Mouse (Mus musculus) urinary bladder, postnatal 10 days (tissue): ENCODE measurements around the gene Lin28b.
A peak's percentile ranks its signal among the peaks of the same experiment; 100 is the strongest.

Experiments
- DNase-seq: peaks from one replicate; pipeline ENCODE4 v3.0.0; 2022; ENCODE audit warnings: low spot score

The Lin28b gene

DNA sequence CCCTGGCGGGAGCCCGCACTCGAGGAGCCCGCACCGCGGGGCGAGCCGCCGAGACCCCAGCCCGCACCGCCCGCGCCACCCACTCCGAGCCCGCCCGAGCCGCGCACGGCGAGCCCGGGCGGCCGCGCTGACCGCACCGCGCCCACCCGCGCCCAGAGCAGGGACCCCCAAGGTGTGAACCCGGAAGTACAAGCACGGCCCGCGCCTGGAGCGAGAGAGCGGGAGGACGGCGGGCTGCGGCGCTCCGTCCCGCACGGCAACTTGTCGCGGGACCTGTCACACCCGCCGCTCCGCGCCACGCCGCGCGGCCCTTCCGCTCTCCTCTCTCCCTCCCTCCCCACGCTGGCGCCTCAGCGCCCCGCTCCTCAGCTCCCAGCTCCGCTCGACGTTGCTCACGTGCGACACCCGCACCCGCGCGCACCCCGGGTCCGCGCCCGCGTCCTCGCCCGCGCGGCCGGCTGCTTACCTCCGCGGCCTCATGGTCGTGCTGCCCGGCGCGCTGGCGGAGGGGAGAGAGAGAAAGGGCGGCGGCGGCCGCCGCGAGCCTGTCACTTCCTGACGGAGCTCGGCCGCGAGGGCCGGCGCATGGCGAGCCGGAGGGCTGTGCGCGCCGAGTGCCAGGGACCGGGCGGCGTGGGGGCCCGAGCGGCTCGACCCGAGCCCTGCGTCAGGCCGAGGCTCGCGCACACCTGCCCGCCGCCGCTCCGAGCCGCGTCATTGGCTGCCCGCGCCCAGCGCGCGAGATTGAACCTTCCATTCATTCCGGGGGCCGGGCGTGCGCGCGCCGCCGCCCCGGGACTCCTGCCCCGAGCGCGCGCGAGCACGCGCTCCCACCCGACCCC lies at the start of gene Lin28b:
Lin28b (minus strand) TSS at position 635 of the 842 bp plus-strand sequence.
- DNase-seq: peak; percentile 9

DNA sequence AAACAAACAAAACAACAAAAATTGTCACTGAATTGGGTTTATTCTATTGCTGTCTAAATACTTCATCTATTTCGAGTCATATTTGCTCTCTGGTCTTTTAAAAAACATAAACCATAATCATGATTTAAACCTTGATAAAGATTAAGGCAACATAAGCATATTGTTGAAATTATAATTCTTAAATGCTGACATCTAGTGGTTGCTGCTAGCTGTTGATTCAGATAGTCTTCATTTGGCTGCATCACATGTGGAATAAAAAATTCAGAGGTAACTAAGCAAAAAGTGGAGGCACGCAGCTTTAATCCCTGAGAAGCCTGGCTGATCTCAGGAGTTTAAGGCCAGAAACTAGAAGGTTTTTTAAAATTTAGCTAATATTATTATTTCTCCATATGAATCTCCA lies 25.6 kb upstream of the Lin28b start:
- no peak for DNase-seq

DNA sequence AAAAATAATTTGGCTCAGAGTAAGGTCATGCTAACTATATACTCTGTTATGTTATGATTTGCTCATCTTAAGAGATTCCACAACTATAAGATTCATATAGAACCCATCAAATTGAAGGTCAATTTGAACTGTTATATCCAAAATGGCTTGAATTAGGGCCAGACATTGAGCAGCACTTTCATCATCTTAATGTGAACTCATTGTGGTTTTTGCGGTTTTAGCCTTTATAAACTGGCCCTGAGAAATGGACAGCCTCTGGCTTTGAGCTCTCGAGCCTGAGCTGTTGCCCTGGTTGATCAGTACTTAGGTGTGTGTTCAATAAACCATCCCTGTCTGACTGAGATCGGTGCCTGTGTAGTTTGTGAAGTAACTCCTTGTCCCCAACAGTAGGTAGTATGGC lies 24.5 kb upstream of the Lin28b start:
- DNase-seq: no peak

DNA sequence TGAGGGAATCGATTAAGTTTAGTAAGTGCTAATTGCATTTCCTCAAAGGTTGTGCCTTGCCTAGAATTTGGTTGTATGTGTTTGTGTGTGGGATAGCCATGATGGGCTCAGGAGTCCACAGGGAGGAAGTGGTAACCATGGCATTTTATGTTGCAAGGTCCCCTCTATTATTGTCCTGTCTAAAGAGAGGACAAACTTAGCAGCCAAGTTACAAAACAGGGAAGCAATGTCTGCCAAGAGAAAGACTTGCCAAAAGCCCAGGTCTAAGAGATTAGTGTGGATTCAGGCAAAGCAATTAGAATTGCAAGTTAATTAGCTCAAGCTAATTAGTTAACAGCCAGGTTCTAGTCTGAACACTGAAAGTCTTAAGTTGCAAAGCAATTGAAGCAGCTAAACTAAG lies 14.1 kb upstream of the Lin28b start:
- DNase-seq: no peak

DNA sequence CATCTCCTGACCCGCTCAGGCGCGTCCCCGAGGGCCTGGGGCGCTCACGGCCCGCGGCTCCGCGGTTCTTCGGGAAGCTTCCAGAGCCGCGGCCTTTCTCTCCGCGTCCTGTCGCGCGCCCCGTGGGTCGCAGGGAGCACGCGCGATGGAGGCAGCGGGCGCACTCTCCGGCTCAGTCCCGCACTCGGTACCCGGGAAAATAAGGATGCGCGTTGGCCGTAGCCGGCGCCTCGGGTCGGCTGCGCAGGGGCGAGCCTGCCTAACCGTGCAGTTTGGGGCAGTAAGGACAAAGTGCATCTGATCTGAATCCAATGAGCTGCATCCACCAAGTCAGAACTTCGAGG lies 380 bp upstream of the Lin28b start:
- no peak for DNase-seq

DNA sequence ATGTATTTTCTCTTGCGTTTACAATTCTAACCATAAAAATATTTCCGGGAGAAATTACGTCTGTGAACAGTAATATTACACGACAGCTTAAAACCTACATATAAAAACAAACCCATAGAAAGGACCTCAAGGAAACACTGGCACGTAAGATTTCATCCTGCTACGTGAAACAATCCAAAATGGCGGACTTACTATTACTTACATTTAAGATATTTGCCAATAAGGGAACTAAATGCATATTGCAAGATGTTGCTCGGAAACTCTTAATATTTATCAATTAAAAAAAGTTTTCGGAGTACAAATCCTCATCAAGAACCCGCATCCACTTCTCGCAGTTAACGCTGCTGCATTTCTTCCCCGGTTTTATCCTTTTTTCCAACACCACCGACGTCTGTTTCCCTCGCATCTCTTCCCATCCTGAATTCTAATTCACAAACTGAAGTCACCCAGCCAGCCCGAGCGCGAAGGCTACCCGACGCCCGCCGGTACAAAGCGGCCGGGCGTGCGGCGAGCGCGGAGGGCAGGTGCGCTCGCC lies 902 bp downstream of the Lin28b start:
- no peak for DNase-seq

DNA sequence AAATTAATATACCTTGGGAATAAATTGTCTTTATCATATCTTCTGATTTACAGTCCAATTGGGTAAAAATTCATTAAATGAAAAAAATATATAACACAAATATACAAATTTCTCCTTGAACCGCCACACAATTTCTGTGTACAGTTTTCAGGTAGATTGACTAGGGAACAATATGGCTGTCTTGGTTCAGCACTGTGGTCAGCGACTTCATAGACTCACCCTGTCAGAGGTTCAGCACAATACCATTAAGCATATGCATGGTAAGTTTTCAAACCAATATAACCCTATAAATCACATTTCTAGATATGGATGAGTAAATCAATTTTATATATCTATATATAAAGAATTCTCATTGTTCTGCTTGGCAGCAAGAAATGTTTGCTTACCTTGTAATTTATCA lies 3.0 kb downstream of the Lin28b start:
- DNase-seq: no peak

DNA sequence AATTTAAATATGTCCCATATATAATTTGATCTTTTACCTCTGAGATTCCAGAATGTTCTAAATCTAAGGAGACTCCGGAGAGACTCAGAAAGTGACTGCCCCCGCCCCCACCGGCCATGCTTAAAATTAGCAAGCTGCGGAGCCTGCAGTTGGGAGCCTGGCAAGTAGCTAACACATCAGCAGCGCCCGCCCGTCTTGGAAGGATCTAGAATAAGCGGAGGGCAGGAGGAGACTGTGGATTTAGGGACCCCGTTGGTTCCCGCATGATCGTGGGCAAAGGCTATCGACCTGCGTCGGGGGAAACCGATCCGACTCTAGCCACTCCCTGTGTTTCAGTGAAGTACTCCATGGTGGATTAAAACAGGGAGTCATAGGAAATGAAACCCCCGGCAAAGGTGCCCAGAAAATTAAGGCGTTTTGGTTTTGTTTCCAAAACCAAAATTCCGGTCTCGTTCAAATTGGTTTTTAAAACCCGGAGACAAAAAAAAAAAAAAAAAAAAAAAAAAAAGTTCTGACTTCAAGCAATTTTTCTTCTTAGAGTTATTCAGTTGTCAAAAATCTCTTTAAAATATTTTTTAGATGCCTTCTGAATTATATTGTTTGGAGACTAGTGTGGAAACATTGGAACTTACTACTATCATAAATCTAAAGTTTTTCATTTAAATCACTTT lies 12.4 kb downstream of the Lin28b start:
- DNase-seq: no peak

DNA sequence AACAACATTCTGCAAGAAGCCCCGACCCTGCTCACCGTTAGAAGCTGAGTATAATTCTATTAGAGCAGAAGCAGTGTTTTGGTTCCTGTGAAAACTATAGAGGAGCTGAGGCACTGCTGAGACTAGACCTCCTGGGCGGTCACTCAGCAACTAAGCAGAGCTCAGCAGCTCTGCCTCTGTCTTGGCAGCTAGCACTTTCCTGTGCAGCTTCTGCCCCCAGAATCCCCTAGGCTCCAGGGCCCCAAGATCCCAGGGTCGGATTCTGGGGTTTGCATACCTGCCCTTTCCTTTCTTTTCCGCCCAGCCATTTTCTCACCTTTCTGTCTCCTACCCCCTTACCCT lies 13.1 kb downstream of the Lin28b start:
- no peak for DNase-seq

DNA sequence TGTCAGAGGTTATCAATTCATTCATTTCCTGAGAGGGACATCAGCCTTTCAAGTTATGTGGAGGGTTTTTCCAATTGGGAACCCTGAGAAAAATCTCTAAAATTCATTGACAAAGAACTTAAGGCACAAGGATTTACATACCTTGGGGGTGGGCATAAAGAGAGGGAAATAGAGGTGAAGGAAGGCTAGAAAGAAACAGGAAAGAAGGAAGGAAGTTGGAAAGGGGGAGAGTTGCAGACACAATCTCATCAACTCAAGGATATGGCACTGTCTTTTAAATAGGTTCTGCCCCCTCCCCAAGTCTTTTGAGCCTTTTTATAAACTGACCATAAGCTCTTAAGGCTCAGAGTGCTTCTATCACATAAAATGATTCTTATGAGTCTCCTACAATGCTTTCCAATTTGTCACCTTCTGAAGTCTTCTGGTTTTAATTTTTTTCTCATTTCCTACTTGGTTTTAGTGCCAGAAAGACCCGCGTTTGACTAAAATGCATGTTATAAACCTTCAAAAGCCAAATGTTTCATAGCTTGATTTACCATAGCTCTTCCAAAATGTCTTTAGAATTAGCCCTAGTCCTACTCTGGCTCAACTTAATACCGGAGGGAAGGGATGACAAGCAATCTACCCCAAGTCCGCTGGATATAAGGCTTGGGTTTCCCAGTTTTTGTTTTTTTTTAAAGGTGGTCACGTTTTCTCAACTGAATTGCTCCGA lies 13.6 kb downstream of the Lin28b start:
- DNase-seq: no peak

DNA sequence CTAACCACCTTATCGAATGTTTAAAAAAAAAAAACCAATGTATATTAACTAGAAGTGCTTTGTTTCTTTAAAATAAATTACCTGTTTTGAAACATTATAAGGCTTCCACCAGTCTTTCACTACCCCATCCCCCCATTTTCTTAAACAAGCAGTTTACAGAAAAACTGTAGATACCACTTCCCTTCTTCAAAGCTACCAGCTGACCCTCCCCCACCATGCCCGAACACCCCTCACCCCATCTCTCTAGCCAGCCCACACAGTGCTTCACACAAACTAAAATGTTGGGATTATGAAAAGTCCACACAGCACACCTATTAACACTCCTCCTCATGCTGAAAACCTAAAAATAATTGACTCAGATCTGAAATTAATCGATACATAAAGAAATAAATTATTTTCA lies 14.9 kb downstream of the Lin28b start:
- DNase-seq: no peak

DNA sequence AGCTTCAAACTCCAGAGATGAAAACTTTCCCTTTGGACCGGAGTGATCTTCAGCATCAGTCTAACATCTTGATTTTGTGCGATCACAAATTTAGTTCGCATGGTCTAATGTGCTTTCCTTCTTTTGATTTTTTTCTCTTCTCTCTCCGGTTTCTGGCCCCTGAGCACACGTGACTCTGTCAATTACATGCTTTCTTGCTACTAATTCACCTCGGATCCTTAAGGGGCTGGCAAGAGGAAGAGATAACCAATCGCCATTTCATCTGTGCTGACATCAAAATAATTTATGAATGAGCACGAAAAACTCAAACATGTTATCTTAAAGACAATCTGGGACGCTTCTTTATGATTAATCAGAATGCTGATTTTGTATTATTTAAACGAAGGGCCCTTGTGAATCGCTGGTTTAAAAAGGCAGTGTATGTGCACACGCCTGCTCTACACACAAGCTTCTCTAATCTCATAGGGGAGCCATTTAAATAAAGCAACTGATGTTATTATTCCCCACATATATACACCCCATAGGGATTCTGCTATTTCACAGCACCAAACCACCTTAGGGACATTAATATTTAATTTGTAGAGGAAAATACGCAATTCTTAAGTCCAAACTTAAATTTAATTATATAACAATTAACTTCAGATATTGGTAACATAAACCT lies 16.0 kb downstream of the Lin28b start:
- DNase-seq: no peak

DNA sequence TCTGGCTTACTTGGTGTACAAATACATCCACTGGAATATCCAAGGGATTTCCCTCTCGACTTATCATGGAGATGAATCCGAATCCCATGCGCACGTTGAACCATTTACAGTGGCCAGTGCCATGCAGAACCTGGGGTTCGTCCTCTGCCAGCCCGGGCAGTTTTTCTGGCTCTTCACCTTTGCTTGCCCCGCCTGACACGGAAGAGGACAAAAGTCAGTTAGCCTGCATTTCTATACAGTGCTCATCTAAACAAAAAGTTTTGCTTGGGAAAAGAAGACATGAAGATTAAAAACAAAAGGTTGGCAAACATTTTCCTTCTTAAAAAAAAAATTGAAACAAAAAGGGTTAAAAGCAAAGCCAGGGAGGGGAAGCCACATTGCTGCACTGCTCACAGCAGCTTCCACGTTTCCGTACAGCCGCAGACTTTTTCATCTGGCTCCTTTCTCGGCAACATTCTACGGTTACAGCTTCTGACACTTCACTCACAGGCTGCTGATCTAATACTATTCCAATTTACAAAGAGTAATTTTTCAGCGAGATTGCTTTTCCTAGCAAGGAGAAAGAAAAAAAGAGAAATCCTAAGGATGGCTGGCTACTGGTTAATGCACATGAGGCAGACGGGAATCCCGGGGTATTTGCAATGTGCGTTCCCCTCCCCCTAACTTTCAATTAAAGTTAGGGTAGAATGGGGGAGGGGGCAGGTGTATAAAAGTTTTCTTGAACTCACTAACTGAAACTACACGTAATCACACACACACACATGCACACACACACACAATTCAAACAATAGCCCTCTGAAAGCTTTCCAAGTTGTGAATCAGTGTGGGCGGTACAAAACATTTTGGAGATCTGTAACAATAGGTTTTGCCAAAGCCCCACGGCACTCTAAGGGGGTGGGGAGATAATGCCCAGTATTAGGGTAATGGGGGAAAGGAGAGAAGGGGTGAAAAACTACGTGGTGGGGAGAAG lies 16.9 kb downstream of the Lin28b start:
- DNase-seq: no peak

DNA sequence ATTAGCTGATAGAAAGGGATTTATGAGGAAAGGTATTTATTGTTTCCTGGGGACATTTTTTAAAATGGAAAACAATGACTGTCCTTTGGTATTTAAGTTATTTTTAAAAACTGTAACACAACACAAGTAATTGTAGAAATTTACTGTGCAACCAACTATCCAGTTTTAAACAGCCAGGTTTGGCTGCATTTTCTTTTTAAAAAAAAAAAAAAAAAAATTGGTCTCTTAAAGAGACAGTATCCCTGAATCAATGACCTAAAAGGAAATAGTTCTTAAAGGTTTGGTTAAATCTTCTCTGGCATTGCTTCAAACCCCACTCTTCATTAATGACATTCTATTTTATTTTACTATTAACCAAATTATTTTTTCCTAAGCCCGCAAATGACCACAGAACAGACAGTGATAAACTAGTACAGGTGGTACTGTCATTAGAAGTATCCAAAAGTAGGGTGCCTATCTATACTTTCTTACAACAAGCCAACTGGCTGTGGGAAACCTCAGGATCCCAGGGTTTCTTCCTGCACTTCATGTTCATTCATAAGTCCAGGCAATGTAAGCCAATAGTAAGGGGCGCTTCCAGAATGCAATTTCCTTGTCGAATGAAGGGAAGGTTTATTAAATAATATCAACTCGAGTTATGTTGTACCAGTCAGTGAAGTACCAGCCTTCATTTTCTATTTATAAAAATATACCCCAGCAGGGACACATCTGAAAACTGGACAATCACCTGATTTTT lies 17.8 kb downstream of the Lin28b start:
- no peak for DNase-seq

DNA sequence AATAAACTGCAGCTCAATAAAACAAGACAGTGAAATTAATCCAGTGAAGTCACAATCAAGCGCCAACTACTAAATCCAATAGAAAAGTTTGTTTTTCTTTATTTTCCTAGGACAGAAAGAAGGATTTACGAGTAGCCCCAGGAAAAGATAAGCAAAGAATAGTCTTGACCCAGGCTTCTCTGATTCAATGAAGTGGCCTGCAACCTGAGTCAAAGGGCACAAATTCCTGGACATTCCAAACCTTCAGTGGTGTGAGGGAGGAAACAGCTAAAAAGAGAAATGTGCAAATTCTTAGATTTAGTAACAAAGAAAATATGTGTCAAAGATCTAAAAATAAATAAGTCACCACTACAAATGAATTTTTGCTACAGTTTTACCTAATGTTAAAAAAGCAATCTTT lies 27.6 kb downstream of the Lin28b start:
- no peak for DNase-seq

DNA sequence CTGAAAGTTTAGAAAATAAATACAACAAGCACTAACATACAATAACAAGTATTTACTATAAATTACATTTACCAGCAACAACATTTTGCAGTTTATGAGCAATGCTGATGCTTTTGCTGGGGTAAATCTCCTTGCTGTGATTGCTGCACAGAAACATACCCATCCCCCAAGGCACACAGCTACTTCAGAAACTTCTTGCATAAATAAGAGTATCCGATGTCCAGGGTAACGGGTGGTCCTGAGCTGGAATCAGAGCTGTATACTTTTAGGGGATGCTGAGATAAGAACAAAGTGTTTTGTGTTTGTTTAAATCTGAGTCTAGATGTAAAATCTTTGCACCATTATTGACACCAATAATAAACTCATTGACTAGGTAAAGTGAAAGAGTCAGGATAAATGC lies 28.1 kb downstream of the Lin28b start:
- DNase-seq: no peak

DNA sequence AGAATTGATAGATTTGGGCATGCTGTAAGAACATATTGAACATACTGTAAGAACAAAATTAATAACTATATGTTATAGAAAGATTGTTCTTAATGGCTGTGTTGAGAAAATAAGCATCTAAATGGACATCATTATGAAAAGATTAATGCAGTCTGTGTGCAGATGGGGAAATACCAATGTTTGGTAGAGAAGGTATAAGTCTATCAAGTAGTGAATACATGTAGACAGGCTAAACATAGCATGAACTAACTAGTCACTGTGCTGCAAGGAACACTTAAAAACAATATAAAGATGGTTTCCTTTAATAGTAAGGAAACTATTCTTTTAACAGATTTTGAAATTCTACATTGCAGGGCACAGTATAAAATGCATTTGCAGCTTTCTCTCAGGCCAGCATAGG lies 39.6 kb downstream of the Lin28b start:
- no peak for DNase-seq

DNA sequence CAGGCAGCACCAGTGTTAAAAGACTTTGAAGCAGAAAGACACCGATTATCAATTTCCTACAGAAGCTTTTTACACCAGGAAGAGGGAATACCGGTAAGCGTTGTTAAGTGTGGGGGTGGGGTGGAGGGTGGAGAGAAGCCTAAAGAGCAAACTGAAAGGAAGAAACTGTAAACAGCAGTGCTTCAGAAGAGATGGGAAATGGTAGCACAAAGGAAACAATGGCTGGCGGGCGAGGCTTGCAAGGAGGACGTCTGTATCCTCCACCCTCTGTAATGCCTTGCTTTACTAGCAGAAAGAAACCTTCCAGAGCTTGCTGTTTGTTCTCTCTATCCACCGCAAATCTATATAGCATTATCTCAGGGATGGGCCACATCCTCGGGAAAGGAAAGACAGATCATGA lies 40.0 kb downstream of the Lin28b start:
- DNase-seq: no peak

DNA sequence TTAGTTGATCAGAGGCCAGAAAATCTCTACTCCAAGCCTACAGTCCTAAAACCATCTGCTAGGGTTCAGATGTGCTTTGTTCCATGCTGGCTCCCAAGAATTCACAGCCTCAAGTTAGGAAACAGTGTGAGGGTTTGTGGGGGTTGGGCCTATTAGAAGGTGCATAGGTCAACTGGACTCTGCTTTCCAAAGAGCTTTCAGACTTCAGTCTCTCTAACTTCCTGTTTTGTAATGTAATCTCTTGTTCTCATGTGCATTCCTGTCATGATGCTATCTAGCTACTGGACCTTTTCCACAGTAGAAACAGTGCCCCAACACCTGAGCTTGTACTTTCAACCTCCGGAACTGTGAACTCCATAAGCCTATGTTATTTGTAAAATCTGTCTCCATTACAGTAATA lies 63.8 kb downstream of the Lin28b start:
- no peak for DNase-seq

DNA sequence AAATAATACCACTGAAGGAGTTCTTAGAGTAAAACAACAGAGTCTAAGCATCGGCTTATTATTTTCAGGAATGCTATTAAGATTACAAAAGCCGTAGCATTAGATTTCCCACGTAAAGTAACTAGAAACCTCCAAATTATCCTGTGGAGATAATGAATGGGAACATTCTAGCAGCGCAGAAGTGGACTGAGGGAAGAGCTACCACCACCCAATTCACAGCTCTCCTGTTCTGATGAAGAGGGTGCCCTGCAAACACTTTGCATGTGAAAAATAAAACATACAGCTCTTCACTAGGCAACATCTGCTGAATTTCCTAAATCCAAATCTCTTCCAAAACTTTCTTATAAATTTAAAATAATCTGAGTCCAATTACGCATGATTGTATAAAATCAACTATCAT lies 74.1 kb downstream of the Lin28b start:
- DNase-seq: no peak

DNA sequence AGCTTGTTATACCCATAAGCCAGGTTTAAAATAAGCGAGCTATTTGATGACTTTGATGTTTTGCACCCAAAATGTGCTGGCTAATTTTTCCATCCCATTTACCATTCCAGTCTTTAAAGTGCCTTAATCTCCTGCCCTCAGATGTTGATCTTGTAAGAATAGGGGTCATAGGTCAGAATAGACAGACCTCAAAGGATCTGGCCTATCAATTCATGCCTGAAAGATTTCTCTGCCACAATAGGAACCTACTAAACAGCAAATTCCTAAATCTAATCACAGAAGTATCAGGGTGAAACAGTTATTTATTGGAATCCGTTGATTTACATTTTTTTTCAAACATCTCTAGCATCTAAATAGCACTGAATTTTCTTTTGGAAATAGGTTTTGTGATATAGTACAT lies 74.5 kb downstream of the Lin28b start:
- DNase-seq: no peak
